Mouse (Mus musculus) heart, adult 18-20 months (tissue): Measurements from ENCODE around the gene Dlg4. TPM values are rescaled to one million over a fixed set of nuclear protein-coding genes. Genes with fewer than 3 reads are reported as not detected.

Experiments used
- DNase-seq, 2 experiments: peaks; one replicate each; pipeline ENCODE4 v3.0.0; 2021 to 2022; ENCODE audit warnings: mixed read lengths in 1 of 2
- total RNA-seq, 2 experiments: library from RNA; stranded (reverse); gene quantifications; 2 replicates each; pipeline ENCODE4 v1.2.3; 2021

Dlg4 gene
- total RNA-seq, 2 experiments from 2014 or later: 5.9 to 6.8 TPM

- DNase-seq: no peak
Measured at GRCm38 (mm10) chr11:70019495-70020021, 2.8 kb downstream of the Dlg4 start.

GRCm38 (mm10) chr11:70020022-70020631 lies 3.4 kb downstream of the Dlg4 start:
- DNase-seq: peak in 1 of 2 experiments; percentile 29

GRCm38 (mm10) chr11:70020731-70021263 lies 4.1 kb downstream of the Dlg4 start:
- peak; percentile 85 to 88 for DNase-seq

- peak; percentile 94 to 95 for DNase-seq
Measured at GRCm38 (mm10) chr11:70021264-70022132, 4.8 kb downstream of the Dlg4 start.

- DNase-seq: no peak
Measured at GRCm38 (mm10) chr11:70023481-70024150, 6.9 kb downstream of the Dlg4 start.

GRCm38 (mm10) chr11:70024151-70024514 lies 7.4 kb downstream of the Dlg4 start:
- DNase-seq: no peak

GRCm38 (mm10) chr11:70026689-70027088 lies 9.9 kb downstream of the Dlg4 start:
- DNase-seq: peak; percentile 51 to 80

- DNase-seq: peak in 1 of 2 experiments; percentile 39
Measured at GRCm38 (mm10) chr11:70027397-70027796, 10.7 kb downstream of the Dlg4 start.

- DNase-seq: peak in 1 of 2 experiments; percentile 36
Measured at GRCm38 (mm10) chr11:70028401-70029129, 11.8 kb downstream of the Dlg4 start.

GRCm38 (mm10) chr11:70029130-70029801 lies 12.5 kb downstream of the Dlg4 start:
- peak; percentile 84 to 89 for DNase-seq

GRCm38 (mm10) chr11:70029829-70030550 lies 13.2 kb downstream of the Dlg4 start:
- DNase-seq: no peak

GRCm38 (mm10) chr11:70030651-70031320 lies 14.0 kb downstream of the Dlg4 start:
- DNase-seq: no peak

- DNase-seq: no peak
Measured at GRCm38 (mm10) chr11:70031321-70031670, 14.6 kb downstream of the Dlg4 start.

GRCm38 (mm10) chr11:70038174-70038573 lies 21.4 kb downstream of the Dlg4 start:
- DNase-seq: no peak

GRCm38 (mm10) chr11:70039631-70040030 lies 22.9 kb downstream of the Dlg4 start:
- DNase-seq: no peak

GRCm38 (mm10) chr11:70040184-70040583 lies 23.4 kb downstream of the Dlg4 start:
- no peak for DNase-seq

- DNase-seq: no peak
Measured at GRCm38 (mm10) chr11:70042309-70043085, 25.8 kb downstream of the Dlg4 start.

- no peak for DNase-seq
Measured at GRCm38 (mm10) chr11:70043665-70044064, 26.9 kb downstream of the Dlg4 start.

- DNase-seq: no peak
Measured at GRCm38 (mm10) chr11:70045435-70045834, 28.7 kb downstream of the Dlg4 start.
